Mouse (Mus musculus) E14TG2a.4 (cell line): ENCODE measurements around the gene Fgf12.

Experiments used
- CTCF ChIP-seq: conservative IDR thresholded peaks from 2 replicates; pipeline ENCODE4 v1.5.1; 2014; ENCODE audit warnings: low read length
- NANOG ChIP-seq: IDR thresholded peaks from 2 replicates; pipeline ENCODE4 v1.6.1; 2014; ENCODE audit warnings: borderline replicate concordance, low read length, mixed read lengths

- no peak for TF ChIP-seq CTCF
- TF ChIP-seq NANOG, result no peak
Observed at GRCm38 (mm10) chr16:28596112-28596511, 156.8 kb downstream of the Fgf12 start.
